Mouse (Mus musculus) frontal cortex, postnatal 10 days (tissue): ENCODE data around the gene Slc9a8.
A peak's percentile ranks its signal among the peaks of the same experiment; 100 is the strongest.

Experiments used
- DNase-seq, 2 experiments: peaks; one replicate each; pipeline ENCODE4 v3.0.0; 2022; ENCODE audit warnings: low spot score in 2 of 2, mixed read lengths in 1 of 2

The Slc9a8 gene

DNA sequence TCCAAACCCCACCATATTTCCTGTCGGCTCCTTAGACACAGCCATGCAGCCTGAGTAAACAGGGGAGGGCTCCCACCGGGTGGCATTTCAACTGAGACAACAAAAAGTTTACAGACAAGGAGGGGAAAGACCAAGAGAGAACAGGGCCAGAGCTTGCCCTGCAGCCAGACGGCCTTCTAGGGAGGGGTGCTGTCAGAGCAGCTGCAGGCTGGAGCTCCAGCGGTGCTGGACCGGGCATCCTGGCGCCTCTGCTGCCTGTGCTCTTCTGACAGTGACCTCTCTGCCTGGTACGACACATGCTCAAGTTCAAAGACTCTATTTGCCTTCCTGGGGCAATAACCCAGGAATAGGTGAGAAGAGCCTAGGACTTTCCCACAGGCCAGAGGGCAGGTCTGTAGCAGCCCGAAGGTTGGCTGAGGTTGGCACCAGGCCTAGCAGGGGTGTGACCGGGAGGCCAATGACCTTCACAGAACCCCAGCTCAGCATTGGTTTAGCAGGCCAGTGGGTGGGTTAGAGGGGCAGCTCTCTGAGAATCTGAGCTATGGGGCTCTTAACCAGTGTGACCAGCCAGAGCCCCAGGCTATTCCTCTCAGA lies 5.4 kb upstream of the Slc9a8 start:
- no peak for DNase-seq

DNA sequence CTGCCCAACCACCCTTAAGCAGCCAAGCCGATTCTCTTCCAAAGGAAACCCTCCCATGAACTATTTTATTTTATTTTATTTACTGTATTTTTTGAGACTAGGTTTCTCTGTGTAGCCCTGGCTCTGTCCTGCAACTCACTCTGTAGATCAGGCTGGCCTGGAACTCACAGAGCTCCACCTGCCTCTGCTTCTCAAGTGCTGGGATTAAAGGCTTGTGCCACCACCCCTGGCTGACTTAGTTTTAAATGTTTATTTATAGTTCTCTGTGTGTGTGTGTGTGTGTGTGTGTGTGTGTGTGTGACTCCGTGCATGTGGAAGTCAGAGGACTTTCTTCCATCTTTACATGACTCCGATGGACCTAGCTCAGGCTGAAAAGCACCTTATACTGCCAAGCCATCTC lies 4.5 kb upstream of the Slc9a8 start:
- no peak for DNase-seq

DNA sequence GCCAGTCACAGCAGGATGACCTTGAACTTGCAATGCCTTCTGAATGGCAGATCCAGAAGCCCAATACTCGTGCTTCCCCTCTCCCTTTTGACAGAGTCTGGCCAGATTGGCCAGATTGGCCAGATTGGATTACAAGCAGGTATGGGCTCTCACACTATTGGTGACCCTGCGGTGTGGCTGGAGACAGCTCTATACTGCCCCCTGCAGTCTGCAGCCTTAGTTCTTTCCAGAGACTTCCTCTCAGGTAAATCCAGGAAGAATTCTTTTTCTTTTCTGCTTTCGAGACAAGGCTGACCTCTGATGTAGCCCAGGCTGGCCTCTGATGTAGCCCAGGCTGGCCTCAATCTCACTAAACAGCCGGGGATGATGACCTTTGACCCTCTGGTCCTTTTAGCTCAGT lies 3.8 kb upstream of the Slc9a8 start:
- peak in 1 of 2 experiments; percentile 57 for DNase-seq

DNA sequence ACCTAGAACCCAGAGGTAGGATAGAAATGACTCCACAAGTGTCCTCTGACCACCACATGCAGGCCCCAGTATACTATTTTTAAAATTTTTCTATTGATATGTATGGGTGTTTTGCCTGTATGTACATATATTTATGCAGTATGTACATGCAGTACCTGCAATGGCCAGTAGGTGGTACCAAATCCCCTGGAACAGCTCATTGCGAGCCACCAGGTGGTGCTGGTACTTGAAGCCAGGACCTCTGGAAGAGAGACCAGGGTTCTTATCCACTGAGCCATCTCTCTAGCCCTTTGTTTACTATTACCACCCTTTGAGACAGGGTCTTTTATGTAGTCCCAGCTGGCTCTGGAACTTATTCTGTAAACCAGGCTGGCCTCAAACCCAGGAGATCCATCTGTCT lies 2.3 kb upstream of the Slc9a8 start:
- peak in 1 of 2 experiments; percentile 40 for DNase-seq

DNA sequence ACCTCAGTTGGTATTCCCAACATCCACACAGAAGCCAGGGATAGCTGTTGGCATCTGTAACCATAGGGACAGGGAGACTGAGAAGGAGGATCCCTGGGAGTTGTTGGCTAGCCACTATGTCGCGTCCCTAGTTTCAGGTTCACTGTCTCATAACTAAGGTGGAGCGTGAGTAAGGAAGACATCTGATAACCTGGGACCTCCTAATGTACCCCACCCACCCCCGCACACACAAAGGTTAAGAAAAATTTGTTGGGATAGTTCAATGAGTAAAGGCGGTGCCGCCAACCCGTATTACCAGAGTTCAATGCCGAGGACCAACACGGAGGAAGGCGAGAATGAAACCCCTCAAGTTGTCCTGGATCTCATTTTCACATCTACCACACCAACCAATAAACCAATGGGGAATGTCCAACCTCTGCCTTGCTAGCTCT lies 686 bp upstream of the Slc9a8 start:
- no peak for DNase-seq

DNA sequence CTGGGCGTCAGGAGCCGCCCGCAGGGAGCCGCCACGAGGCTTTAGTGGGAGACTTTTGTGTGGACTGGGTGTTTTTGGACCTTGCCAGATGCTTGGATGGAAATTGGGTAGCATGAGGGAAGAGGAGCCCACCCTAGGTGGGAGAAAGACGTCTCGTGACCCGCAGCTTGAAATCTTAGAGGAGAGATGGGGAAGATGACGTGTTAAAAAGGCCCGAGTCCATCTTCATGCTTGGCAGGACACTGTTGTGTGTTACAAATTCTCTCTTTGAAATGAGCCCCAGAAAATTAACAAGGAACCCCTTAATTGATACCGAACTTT lies 598 bp downstream of the Slc9a8 start:
- DNase-seq, result no peak

DNA sequence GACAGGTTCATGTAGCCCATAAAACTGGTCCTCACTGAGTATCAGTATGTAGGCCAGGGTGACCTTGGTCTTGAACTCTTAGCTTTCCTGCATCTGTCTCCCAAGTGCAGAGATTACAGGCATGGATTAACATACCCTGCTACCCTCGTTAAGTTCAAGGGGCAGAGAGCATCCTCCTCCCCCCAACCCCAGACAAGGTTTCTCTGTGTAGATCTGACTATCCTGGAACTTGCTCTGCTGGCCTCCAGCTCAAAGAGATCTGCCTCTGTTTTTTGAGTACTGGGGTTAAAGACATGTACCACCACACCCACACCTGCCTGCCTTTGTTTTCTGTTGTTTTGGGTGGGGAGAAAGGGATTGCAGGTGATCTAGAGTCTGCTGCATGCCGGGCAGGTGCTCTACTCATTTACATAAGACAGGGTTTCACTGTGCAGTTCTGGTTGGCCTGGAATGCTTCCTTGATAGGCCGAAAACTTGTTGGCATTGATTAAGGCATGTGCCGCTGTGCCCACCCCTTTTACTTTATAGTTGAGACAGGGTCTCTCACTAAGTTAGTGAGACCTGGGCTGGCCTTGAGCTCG lies 1.6 kb downstream of the Slc9a8 start:
- no peak for DNase-seq

DNA sequence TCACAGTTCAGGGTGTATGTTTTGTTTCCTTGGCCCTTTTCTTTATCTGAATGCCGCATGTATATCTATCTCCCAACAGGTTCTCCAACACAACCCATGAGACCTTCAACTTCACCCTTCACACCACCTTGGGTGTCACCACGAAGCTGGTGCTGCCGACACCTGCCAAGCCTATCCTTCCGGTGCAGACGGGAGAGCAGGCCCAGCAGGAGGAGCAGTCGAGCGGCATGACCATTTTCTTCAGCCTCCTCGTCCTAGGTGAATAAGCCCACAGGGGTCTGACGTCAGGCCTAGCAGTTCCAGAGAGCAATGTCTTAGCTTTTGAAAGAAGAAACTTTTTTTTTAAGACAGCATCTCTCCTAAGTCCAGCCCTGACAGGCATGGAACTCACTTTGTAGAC lies 2.5 kb downstream of the Slc9a8 start:
- DNase-seq, result no peak

DNA sequence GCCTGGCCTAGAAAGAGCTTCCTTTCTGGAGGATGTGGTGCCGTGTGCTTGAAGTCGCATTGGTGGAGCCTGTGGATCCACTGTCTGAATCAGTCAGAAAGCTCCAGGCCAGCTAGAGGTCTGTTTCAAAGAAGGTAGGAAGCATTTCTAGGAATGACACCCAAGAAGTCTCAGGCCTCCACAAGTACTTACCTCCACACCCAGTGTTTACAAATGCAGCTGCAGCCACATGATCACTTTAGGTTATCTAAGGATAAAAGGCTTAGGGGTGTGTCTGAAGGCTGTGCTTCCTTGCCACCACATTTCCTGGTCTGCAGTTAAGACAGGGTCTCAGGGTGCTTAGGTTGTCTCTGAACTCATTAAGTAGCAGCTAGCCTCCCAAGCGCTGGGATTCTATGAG lies 3.0 kb downstream of the Slc9a8 start:
- no peak for DNase-seq

DNA sequence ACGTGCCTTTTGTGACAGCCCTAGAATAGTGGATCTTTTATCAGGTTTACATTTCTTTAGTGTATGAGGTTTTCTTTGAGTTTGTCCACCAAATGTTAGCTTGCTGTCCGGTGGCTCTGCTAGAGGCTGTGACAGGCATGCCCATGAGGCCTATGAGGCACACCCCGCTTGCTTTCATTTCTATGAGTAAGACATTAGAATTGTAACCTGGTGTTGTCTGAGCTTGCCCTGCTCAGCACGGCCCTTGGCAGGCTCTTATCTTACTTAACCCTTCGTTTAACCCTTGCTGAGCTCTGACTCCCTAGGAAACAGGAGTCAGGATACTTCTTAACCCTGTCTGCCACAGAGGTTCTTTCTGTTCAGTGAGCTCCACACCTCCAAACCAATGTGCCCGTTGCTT lies 3.9 kb downstream of the Slc9a8 start:
- DNase-seq, result no peak

DNA sequence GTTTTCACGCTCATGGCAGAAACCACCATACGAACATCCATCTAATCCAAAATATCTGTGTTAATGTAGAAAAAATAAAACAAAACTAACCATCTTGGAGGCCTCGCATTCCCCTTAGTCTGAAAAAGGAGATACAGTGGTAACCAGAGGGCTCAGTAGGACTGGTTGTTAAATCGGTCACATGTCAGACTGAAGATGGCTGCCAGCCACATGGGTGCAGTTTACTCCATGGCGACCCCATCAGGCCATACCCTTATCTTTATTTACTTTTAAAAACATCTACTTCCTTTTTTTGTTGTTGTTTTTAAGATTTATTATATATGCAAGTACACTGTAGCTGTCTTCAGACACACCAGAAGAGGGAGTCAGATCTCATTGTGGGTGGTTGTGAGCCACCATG lies 8.1 kb downstream of the Slc9a8 start:
- DNase-seq, result no peak

DNA sequence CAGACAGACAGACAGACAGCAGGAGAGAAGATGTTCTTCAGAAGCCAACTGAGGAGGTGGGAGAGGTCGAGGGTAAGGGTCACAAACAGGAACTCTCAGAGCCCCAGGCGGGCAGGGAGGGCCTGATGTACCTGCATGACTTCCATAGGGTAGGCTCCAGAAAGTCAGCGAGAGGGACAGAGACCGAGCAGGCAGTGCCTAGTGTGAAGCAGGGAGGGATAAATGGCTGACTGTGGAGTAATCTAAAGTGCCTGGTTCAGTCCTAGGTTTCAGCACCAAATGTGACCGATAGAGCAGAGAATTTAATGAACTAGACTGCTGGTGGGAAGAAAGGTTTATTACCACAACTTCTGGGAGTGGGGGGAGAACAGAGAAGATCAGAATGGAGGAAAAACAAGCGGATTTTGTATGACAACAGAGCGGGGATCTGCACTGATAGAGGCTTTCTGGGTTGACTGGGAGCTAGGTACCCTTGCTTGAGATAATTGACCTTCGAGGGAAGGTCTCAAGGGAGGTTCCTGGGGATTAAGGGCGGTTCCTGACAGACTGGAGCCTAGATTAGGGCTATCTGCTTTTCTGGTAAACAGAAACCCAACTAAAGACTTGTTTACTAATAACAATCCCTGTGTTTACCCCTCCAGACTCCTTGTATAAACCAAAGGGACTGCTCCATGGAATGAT lies 9.4 kb downstream of the Slc9a8 start:
- no peak for DNase-seq

DNA sequence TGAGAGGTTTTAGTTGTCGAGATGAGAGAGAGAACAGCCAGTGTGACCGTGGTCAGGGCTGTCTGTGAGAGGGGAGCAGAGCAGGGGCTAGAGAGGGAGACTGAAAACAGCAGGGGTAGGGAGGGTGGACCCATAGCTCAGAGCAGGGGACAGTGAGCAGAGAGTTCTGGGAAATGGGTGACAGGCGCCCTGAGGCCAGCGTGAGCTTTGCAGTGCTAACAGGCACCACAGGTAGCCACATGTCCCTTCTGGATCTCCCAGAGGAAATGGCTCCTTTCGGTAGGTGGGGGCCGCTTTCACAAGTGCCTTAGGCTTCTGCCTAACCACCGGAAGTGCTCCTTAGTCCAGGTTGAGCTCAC lies 9.9 kb downstream of the Slc9a8 start:
- DNase-seq, result no peak

DNA sequence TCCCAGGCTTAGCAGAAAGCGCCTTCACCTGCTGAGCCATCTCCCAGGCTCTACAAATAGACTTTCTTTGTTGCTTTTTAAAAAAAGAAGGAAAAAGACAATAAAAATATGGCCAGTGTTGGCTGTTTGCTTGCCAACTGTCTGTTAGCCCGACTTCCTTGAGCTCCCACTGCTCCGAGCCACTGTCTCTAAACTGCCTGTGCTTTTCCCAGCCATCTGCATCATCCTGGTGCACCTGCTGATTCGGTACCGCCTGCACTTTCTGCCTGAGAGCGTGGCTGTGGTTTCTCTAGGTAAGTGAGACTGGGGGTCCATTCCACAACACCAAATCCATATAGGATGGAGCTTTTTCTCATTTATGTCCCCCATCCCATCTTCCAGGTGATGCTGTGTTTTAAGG lies 13.1 kb downstream of the Slc9a8 start:
- no peak for DNase-seq

DNA sequence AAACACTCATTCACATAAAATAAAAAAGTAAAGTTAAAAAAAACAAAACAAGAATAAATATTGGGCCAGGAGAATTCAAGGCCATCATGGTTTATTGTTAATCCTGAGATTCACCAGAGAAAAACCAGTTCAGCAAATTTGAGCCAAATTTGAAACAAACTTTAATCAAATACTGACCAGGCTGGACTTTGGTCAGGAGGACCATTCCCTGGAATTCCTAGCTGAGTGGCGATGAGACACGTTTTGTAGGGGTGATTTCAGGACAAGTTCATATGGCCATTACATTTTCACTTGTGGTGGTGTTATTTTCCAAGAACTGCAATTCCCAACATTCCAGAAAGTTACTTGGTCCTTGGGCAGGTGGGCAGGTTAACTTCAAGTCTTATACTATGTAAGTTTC lies 14.1 kb downstream of the Slc9a8 start:
- DNase-seq, result no peak

DNA sequence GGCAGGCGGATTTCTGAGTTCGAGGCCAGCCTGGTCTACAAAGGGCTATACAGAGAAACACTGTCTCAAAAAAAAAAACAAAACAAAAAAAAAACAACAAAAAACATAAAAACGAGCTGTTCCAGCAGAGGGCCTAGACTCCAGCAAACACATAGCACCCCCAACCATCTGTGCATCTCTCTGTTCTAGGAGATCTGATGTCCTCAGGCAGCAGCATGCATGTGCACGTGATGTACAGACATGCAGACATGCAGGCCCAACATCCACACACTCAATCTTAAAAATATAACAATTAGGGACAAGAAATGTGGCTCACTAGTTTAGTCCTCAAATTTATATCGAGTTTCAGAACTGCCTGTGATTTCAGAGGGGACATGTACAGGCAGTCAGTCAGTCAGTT lies 14.9 kb downstream of the Slc9a8 start:
- no peak for DNase-seq

DNA sequence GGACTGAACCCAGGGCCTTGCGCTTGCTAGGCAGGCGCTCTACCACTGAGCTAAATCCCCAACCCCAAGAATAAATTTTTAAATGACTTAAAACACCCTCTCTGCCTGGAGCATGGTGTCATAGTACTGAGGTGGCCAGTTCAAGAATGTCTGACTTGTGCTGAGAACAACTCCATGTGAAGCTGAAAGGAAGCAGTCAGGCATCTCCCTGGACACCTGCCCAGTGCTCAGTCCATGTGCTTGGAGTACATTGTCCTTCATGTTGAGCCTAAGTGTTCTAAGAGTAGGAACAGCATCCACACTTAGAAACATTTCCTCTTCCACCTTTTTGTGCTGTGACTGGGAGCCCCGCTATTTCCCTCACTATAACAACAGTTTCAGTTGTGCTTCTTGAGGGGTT lies 17.9 kb downstream of the Slc9a8 start:
- no peak for DNase-seq

DNA sequence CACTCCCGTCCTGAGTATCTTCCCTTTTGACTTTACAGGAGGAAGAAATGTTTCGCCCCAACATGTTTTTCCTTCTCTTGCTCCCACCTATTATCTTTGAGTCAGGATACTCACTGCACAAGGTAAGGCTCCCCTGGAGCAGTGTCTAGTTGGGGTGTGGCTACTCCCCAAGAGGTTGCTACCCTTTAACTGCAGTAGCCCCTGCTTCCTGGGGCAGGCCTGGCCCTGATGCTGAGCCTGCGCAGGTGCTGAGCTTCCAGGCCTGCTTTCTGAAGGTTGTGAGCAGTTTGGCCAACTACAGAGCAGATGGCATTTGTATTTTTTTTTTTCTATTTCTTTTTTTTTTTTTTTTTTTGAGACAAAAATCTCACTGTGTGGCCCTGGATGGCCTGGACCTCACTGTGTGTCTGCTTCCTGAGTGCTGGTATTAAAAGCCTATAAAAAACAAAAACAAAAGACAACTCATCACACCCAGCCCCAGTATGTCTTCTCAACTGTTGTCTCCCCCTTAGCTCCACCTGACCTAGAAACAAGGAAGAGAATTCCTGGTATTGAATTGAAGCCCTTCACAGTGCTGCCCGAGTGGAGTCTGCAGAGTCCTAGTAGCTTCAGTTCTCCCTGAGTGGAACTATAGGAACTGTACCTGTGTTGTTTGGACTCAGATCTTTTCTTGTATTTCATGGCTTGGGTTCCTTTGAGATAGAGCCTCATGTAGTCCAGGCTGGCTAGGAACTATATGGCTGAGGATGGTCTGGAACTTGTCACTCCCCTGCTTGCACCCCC lies 22.1 kb downstream of the Slc9a8 start:
- DNase-seq, result no peak

DNA sequence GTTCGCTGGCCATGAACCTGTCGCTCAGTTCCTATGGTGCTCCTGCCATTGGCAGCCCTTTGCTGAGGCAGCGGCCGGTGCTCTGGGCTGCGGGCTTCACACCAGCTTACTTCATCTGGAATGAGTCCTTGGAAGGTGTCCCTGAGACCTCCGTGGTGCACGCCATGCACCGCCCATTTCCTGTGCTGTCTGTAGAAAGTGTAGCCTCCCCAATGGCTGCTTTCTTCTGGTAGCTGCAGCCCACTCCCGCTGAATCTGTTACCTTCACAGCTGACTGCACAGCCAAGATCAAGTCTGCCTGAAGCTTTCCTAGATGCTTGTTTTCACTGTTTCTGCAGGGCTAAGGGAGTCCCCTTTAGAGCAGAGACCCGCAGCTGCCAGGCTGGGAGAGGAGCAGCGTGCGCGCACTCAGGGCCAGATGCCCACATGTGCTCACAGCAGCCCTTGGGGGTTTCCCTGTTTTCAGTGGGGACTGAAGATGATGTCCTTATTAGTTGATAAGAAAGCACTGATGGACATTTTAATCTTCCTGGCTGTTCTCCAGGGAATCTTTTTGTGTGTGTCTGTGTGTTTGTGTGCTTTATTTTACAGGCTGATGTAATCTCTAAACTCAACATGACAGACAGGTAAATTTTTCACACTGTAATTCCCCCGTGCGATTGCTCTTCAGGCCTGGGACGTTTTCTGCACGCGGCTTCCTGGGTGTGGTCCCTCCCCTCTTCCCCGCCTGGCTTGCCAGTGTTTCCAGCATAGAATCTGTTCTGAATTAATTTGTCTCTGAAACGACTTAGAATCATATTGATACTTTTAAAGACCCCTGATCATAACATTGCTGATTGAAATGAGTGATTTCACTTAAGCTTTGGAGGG lies 24.6 kb downstream of the Slc9a8 start:
- no peak for DNase-seq

DNA sequence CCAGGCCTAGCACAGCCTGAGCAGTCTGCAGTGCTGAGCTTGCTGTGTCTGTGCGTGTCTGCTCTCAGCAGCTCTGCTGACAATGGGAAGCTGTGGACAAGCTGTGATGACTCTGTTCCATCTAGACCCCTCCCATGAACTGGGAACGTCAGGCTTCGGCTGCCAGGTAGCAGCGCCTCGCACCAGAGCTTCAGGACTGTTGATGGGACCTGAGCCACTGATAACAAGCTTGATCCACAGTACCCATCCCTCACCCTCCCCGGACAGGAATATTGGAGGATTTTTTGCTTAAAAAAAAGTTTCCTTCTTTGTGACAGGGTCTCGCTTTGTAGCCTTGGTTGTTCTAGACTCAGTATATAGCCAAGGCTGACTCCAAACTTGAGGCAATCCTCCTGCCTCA lies 25.7 kb downstream of the Slc9a8 start:
- DNase-seq, result no peak

DNA sequence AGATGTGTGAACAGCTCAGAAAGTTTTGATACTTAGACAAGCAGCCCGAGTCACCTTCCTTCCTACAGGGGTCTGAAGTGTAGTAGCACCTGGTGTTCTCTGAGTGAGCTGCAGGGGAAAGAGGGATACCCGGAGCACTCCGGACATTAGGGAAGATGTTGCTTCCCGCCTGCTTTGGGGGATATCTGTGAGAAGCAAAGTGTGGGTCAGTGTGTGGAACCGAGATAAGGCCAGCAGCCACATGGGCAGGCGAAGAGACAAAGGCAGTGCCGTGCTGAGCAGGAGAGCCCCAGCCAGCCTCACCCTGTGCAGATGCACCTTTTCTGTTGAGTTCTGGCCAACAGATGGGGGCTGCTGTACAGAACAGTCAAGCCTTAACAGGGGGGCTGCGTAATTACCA lies 26.1 kb downstream of the Slc9a8 start:
- DNase-seq, result no peak
